Mouse (Mus musculus): Measurements from ENCODE around the gene Ocln.

Gene Ocln

DNA sequence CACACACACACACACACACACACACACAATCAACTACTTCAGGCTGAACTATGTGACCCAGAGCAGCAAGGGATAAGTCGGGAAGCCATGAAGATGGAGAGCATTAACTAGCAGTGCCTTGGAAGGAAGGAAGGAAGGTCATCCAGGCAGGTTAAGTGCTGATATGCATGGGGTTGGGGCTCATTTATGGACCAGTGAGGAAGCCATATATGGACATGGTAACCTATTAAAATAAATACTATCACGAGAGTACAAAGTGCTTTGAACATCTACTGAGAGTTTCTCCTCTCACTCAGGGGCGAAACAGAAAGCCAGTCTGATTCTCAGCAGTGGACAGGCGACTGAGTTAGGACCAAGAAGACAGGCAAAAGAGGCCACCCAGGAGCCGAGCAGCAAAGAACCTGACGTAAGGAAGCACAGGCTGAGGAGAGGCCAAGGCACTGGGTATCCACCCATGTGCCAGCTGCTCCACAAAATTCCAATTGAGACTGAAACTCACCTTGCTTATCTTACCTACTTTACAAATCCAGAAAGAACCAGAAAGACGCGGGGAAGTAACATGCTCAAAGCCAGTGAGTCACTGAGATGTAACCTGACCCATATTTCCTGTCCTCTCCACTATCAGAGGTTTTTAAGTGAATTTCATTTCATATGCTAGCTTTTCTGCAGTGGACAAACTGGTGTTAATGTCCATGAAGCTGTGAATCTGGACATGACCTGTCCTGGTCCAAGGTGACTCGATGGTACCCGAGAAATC, 9.3 kb downstream of the Ocln start:
- WGBS, result 74% methylated on average over 10 of the region's 10 CpGs

DNA sequence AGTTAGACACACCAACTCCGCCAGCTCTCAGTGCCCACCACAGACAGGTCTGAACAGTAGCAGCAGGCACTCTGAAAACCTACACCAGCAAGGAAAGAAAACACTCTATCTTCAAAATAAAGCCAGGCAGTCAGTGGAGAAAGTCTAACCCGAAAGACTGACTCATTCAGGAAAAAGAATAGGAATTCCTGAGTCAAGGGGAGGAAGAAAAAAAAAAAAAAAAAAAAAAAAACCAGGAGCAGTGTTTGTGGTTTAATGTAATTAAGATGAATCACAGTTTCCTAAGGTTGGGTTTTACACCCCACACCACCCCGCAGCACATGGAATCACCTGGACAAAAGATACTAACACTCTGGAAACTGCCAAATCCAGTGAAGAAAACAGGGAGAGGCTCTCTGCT, 16.4 kb downstream of the Ocln start:
- 76% methylated on average over 3 of the region's 3 CpGs for WGBS

DNA sequence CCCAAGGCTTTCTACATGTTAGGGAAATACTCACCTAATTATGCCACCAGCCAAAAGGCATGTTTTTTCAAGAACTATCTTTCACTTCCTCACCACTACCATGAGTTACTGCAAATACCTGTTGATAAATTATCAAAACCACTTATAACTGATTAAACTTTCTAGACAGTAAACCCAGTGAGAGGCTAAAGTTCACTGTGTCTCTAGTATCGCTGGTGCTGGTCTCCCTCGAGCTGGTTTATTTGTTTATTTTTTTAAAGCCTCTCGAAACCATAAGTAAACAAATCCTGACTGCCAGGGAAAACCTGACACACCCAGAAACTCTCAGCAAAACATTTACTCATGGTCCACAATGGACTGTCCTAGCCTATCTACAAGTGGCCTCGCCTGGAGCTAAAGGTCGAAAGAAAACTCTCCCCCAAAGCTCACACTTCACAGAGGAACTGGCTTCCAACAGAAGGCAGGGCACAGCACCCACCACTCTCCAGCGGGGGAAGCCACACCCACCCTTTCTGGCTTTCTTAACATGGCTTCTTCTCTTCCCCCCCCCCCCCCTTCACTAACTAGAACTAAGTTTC, 19.6 kb downstream of the Ocln start:
- 72% methylated on average over 6 of the region's 6 CpGs for WGBS

DNA sequence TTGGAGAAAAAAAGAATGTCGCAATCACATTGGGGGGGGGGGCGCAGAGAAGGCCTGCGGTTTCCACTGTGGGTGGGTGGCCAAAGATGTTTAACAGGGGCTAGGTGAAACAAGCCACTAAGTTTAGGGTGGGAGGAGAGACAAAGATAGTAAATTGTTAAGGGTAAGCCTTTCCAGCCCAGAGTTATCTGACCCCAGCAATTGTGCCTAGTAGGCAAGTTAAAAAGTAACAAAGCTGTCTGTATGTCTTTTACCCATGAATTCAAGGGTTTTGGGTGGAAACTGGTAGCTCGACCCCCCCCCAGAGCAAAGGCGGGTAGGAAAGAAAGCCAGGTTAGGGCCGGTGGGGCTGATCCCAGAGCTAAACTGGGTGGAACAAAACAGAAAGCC, 25.9 kb downstream of the Ocln start:
- WGBS, result 60% methylated on average over 6 of the region's 6 CpGs

DNA sequence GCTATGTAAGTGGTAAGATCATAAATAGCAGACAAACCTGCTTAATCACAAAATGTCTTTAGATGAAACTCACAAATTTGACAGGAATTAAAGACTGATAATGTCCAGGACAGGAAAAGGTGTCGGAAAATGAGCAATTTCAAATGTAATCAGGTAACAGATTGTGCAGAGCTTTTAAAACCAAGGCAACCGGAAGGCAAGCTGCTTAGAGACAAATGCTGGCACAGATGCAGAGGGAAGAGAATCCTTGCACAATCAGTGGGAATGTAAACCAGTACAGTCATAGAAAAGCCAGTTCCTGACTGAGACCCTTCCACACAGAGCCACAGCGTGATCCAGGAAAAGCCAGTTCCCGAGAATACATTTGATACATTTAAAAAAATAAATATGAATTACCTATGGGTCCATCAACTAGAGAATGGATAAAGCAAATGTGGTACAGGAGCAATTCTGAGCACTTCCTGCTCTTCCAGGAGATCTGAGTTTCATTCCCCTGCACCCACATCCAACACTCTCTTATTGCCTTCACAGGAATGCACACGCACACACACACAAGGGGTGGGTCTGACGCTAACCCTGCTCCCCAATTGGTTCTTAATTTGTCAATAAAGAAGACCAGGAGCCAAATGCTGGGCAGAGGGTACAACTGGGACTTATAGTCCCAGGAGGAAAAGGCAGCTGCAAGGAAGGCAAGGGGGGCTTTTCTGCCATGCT, 26.4 kb downstream of the Ocln start:
- 48% methylated on average over 6 of the region's 6 CpGs for WGBS

DNA sequence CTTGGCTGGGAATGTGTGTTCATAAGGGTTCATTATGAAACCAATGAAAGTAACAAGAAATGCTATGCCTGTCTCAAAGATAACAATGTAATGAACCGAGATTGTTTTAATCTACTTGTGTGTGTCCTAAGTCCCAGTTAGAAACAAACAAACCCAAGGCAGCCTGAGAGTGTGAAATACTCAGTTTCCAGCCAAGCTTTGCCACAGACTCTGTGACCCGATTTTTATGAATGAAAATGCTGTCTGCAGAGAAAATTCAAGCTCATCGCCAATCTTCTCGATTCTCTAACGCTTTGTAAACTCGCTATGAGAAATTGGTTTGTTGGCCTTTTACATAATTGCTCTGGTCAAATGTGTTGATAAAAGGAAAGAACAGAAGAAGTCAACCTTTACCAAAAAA, 27.6 kb downstream of the Ocln start:
- WGBS, result 34% methylated on average over 6 of the region's 6 CpGs

DNA sequence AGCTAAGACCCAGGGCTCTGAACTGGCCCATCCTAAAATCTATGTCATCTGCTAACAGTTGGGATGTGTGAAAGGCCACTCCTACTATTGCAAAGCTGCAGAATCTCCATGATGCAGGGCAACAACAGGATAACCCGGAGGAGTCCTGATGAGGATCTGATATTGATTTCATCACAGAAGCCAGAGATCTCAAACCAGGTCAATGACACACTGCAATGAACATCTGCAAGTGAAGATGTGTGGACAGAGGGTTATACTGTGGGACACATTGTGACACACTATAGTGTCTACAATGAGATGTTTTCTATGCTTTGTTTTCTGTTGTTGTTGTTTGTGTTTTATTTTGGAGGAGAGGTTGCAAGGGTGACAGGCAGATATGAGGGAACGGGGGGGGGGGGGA, 28.8 kb downstream of the Ocln start:
- WGBS, result 93% methylated on average over 2 of the region's 2 CpGs

DNA sequence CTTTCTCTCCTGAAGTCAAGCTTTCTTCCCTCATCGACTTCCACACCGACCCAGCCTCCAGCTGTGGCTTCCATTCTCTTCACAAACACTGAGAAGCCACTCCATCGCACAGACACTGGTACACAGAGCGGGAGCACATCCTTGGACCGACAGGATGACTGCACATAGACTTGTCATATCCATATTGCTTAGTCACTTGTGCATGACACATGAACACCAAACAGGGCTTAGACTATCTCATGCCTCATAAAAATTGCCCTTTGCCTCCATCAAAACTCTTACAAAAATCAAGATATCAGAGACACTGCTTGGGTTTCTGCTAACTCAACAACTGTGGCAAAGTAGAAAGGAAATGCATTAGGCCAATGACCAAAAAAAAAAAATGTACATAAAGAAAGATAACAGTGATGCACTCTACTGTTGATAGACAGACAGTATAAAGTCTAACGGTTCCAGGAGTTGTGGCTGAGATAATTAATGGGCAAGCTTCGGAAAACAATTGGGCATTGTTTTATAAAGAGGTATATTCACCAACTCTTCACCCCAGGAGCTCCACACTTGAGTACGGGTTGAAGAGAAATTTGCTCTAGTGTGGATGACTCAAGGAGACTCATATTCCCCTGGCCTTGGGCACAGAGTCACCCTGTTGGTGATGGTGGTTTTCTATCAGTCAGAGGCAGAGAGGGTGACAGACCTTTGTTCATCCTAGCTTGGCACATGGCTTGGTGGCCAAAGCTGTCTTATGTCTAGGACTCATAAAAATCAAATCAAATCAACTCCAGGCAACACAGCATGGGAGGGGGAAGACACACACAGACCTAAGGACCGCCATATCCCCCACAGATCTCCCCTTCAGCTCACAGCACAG, 30.6 kb downstream of the Ocln start:
- WGBS, result 82% methylated on average over 9 of the region's 9 CpGs

DNA sequence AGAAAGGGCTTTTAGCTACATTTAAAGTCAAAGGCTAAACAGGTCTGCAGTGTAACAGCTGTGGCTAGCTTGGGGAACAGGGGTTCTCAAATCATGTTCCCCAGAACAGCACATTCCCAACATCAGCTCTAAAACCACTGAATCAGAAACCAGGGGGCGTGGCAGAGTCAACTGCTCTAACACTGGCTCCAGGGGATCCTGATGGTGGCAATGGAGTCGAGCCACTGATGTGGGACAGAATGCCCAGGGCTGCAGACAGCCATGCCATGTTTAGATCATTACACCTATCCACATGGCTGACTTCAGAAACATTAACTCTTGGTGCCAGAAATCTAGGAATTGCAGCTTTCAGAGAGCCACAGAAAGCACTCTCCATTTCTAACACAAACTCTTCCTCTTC, 33.4 kb downstream of the Ocln start:
- WGBS, result 81% methylated on average over 2 of the region's 2 CpGs

DNA sequence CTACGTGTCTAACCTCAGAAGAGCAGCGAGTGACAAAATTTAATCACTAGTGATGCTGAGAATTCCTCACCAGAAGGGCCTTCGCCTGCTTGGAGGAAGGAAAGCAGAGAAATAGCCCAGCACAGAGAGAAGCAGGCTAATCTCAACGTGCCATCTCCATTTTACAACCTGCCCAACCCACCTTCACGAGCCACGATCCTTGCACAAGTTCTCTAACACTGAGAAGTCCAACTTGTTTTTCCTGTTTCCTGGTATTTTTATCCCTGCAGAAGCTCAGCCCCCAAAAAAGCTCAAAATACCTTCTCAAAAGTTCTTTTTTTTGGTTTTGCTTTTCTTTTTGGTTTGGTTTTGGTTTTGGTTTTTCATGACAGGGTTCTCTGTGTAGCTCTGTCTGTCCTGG, 34.3 kb downstream of the Ocln start:
- 74% methylated on average over 6 of the region's 6 CpGs for WGBS

DNA sequence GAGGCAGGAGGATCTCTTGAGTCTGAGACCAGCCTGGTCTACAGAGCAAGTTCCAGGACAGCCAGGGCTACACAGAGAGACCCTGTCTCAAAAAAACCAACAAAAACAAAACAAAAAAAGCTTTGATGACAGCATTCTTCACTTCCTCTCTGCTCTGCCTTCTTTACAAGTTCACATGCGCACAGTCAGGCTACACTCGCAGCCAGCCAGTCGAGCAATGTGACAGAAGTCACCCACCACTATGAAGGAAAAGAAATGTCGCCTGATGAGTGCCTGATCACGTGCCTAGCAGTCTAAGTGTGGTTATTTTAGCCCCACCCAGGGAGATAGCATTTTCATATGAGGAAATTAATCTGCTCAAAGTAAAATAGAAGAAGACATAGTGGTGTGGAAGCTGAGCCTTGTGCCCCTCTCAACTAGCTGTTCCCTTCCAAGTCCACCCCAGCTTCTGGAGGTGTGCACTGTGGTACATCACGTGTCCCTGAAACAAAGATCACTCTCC, 34.8 kb downstream of the Ocln start:
- 83% methylated on average over 6 of the region's 6 CpGs for WGBS

DNA sequence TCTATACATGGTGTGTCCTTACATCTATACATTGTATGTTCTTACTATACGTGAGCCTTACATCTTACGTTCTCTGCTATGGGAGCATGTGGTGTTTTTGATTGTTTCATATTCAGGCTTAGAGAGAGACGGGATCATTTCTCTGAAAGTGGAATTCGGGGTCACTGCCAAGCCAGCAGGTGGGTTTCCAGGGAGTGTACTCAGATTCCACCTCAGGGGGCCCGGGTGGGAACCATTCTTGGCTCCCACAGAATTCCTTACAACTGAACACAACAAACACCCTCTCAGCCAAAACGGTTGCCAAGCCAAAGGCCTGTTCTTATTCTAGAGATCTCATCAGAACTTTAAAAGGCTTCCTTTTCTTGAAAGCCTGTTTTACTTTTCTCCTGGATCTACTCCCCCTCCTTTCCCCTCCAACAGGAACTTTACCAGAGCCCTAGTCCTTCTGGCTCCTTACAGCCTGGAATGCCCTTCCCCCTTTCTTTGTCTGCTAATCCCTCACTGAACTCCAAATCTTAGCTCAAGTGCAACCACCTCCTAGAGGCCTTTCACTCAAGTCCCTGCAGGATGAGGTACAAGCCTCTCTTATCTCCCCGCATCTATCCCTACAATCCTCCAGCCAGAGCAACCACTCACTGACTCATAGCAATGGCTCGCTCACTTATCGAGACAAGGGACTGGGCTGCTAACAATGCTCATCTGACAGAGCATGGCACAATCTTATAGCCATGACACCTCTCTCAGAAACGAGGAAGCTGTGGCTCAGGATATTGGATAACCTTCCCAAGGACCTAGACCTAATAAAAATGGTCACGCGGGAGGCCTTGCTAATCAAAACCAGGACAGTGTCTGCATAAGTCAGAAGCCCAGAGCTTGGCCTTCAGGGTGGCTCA, 36.1 kb downstream of the Ocln start:
- 51% methylated on average over 12 of the region's 12 CpGs for WGBS

DNA sequence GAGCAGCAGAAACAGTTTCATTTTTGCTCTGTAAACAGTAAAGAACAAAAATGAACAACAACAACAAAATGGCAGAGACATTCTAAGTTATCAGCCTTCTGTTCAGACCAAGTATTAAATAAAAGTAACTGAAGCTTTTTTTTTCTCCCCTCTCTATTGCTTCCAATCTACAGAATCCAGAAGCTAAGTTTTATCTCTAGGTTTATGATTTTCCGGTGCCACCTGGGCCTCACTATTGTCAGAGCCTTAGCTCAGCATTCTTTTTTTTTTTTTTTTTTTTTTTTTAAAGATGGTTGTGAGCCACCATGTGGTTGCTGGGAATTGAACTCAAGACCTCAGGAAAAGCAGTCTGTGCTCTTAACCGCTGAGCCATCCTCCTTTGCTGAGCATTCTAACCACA, 39.7 kb downstream of the Ocln start:
- 97% methylated on average over 2 of the region's 2 CpGs for WGBS

DNA sequence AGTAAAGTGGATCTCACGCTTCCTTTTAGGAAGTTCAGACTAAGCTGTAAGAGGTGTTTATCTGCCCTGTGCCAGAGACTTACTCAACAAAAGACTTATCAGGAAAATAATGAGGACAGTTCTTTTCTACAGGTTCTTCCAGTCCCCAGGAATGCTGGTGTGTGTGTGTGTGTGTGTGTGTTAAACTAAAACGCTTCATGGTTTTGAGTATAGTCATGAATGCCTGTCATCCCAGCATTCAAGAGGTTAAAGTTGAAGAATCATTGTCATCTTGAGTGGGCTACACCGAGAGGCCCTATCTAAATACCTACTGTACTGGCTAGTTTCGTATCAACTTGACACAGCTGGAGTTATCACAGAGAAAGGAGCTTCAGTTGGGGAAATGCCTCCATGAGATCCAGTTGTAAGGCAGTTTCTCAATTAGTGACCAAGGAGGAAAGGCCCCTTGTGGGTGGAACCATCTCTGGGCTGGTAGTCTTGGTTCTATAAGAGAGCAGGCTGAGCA, 40.6 kb downstream of the Ocln start:
- WGBS, result 77% methylated on average over 4 of the region's 4 CpGs

DNA sequence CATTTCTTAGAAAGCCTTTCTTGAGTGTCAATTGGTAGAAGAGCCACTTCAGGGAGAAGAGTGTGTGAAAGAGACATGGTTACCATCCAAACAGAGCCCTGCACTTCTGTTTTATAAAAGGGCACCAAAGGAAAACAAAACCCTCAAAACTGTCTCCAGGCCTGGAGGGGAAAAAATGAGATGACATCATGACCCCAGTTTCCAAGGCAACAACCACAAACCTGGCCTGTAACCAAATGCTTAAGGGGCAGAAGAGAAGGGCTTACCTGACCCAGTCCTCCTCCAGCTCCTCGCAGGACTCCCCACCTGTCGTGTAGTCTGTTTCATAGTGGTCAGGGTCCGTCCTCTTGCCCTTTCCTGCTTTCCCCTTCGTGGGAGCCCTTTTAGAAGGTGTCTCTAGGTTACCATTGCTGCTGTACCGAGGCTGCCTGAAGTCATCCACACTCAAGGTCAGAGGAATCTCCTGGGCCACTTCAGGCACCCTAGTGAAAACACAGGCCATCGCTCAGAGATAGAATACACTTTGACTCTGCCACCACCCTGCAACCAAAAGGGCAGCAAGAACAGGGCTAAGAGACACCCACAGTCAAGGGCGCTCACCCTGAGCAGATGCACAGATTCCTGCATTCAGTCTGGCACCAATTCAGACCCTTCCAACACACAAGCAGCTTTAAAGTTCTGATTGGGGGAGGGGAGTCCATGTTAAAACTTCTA, 41.2 kb downstream of the Ocln start:
- 71% methylated on average over 7 of the region's 7 CpGs for WGBS

DNA sequence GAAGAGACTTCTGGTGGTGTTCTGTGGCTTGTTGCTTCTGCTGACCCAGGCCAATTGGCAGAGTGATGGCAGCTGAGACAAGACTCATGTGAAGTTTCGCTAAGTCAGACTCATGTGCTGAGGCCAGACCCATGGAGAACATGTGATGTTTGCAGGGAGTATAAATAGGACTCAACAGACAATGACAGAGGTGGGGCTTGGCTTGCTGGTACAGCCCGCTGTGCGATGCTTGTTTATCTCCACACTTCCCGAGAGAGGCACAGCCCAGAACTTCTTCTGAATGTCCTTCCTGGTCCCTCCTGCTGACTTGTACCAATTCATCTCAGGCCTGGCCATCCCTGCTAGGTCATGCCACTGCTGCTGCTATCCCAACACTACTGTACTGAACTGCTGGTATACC, 57.2 kb downstream of the Ocln start:
- WGBS, result 81% methylated on average over 4 of the region's 4 CpGs

DNA sequence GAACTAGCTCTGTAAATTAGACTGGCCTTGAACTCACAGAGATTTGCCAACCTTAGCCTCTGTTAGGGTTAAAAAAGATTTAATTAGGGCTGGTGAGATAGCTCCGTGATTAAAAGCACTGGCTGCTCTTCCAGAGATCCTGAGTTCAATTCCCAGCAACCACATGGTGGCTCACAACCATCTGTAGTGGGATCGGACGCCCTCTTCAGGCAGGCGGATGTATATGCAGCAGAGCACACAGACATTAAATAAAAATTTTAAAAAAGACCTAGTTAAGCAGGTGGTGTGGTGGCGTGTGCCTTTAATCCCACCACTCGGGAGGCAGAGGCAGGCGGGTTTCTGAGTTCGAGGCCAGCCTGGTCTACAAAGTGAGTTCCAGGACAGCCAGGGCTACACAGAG, 58.1 kb downstream of the Ocln start:
- 63% methylated on average over 8 of the region's 8 CpGs for WGBS

DNA sequence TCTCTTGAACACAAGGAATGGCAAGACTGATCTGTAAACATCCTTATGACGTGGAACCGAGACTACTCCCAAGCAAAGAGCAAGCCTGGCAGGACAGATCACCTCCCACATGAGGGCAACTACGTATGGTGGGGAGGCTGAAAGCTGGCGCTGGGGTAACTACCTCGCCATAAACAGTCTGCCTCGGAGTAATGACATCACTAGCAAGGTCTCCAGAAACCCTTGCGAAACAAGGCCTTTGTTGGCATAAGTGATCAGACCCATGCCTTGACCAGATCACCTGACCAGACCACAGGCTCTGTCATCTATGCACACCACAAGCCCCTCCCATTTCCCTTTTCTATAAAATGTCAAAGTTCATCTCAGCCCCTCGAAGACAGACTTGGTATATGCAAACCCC, 59.2 kb downstream of the Ocln start:
- 73% methylated on average over 8 of the region's 8 CpGs for WGBS

DNA sequence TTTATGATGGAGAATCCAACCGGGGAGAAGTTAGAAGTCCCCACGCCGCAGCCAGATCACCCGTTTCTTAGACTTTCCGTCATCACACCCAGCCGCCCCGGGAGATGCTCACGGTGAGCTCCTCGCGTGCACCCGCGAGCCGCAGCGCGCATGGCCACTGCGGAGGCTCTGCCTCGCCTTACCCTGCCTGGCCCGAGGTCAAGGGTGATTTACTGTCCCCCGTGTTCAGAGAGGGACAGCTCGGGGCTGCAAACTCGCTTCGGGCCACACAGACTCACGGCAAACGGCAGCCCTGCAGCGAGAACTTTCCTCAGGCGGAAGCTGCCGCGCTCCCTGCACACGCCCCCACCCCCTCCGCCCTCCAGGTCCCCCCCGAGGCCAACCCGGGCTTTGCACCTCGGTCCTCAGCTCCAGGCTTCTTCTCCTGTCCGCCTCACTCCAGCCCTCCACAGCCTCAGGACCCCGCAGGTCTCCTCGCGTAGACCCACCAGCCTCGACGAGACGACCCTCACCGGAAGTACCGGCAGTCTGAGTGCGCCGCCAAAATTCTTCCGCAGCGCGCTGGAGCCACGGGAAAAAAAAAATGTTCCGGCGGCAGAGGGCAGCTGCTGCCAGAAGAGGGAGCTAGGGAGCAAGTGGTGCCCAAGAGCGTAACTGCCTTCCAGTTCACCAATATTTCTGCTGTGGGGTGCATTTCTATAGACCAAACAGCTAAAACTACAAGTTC, 60.3 kb downstream of the Ocln start, which contains the start of gene Gtf2h2:
Gene Gtf2h2, minus strand, starts transcription at position 519 of the 727 bp plus-strand sequence.
- WGBS, result 1% methylated on average over 51 of the region's 51 CpGs
